Mouse (Mus musculus): ENCODE data around the gene Peak1. TPM values are rescaled to one million over a fixed set of nuclear protein-coding genes. Genes with fewer than 3 reads are reported as not detected.
A peak's percentile ranks its signal among the peaks of the same experiment; 100 is the strongest.

Gene Peak1
- polyA plus RNA-seq, 1 experiment from 2014 or later = 2.3 TPM

GRCm38 (mm10) chr9:56304526-56304925 is 113.3 kb downstream of the Peak1 start:
- H3K4me1 ChIP-seq (replicated peaks) = no peaks in the 10 kb centered on the region
- no peak overlapping the region for H3K4me3 ChIP-seq (replicated peaks)
- H3K27me3 ChIP-seq = no peaks in the 10 kb centered on the region
- H3K4me2 ChIP-seq = no peak overlapping the region
- no peak overlapping the region for H3K9ac ChIP-seq
- WGBS (ENCODE audit: insufficient replicate concordance) = 73% methylated on average over 2 of the region's 2 CpGs
- H3K27ac ChIP-seq = no peak overlapping the region
- H3K36me3 ChIP-seq = no peaks in the 10 kb centered on the region
- H3K9me3 ChIP-seq (replicated peaks) = no peaks in the 10 kb centered on the region
- no peak for ATAC-seq (ENCODE audit: low read depth)
- no peak for DNase-seq

- H3K4me1 ChIP-seq (replicated peaks) = no peaks in the 10 kb centered on the region
- H3K4me3 ChIP-seq (replicated peaks) = no peak overlapping the region
- no peak overlapping the region for H3K27ac ChIP-seq
- no peak overlapping the region for H3K9ac ChIP-seq
- WGBS (ENCODE audit: insufficient replicate concordance) = 34% methylated on average over 3 of the region's 3 CpGs
- no peaks in the 10 kb centered on the region for H3K27me3 ChIP-seq
- H3K9me3 ChIP-seq (replicated peaks) = no peaks in the 10 kb centered on the region
- ATAC-seq (ENCODE audit: low read depth) (no peak), DNase-seq (no peak)
- no peaks in the 10 kb centered on the region for H3K36me3 ChIP-seq
- H3K4me2 ChIP-seq = no peak overlapping the region
These were observed 114.9 kb downstream of the Peak1 start for GRCm38 (mm10) chr9:56302921-56303465.

GRCm38 (mm10) chr9:56290019-56290418 is 127.8 kb downstream of the Peak1 start:
- H3K36me3 ChIP-seq = no peaks in the 10 kb centered on the region
- H3K27ac ChIP-seq = no peak overlapping the region
- no peaks in the 10 kb centered on the region for H3K27me3 ChIP-seq
- ATAC-seq (ENCODE audit: low read depth) (no peak), DNase-seq (no peak)
- 71% methylated on average over 2 of the region's 2 CpGs for WGBS (ENCODE audit: insufficient replicate concordance)
- H3K4me3 ChIP-seq (replicated peaks) = no peak overlapping the region
- H3K9ac ChIP-seq = no peak overlapping the region
- no peak overlapping the region for H3K4me2 ChIP-seq
- H3K9me3 ChIP-seq (replicated peaks) = no peaks in the 10 kb centered on the region
- no peaks in the 10 kb centered on the region for H3K4me1 ChIP-seq (replicated peaks)

GRCm38 (mm10) chr9:56282481-56282880 is 135.4 kb downstream of the Peak1 start:
- WGBS (ENCODE audit: insufficient replicate concordance) = 78% methylated on average over 5 of the region's 5 CpGs
- H3K4me3 ChIP-seq (replicated peaks) = no peak overlapping the region
- ATAC-seq (ENCODE audit: low read depth) = no peak
- H3K9ac ChIP-seq = no peak overlapping the region
- no peaks in the 10 kb centered on the region for H3K27me3 ChIP-seq
- no peaks in the 10 kb centered on the region for H3K36me3 ChIP-seq
- no peaks in the 10 kb centered on the region for H3K4me1 ChIP-seq (replicated peaks)
- no peak for DNase-seq
- H3K27ac ChIP-seq = no peak overlapping the region
- no peaks in the 10 kb centered on the region for H3K9me3 ChIP-seq (replicated peaks)
- no peak overlapping the region for H3K4me2 ChIP-seq

GRCm38 (mm10) chr9:56273576-56273975 is 144.3 kb downstream of the Peak1 start:
- no peaks in the 10 kb centered on the region for H3K27me3 ChIP-seq
- no peak overlapping the region for H3K27ac ChIP-seq
- H3K4me2 ChIP-seq = no peak overlapping the region
- H3K4me3 ChIP-seq (replicated peaks) = no peak overlapping the region
- no peak for ATAC-seq (ENCODE audit: low read depth)
- DNase-seq = no peak
- no peaks in the 10 kb centered on the region for H3K9me3 ChIP-seq (replicated peaks)
- WGBS (ENCODE audit: insufficient replicate concordance) = 64% methylated on average over 3 of the region's 3 CpGs
- no peaks in the 10 kb centered on the region for H3K36me3 ChIP-seq
- H3K4me1 ChIP-seq (replicated peaks) = peaks cover 5% of the 10 kb centered on the region; the same call in 1 of the 2 replicates
- no peak overlapping the region for H3K9ac ChIP-seq

- H3K27ac ChIP-seq = no peak overlapping the region
- no peak overlapping the region for H3K4me2 ChIP-seq
- no peak for DNase-seq
These were observed 145.6 kb downstream of the Peak1 start for GRCm38 (mm10) chr9:56272247-56272598.

GRCm38 (mm10) chr9:56271326-56272246 is 146.3 kb downstream of the Peak1 start:
- Histone ChIP-seq H3K4me3 (replicated peaks) (no peak overlapping the region), H3K9ac (no peak overlapping the region), H3K4me2 (no peak overlapping the region), H3K27ac (no peak overlapping the region), H3K27me3 (no peaks in the 10 kb centered on the region), H3K36me3 (no peaks in the 10 kb centered on the region), H3K9me3 (replicated peaks) (no peaks in the 10 kb centered on the region), H3K4me1 (replicated peaks) (peaks cover 5% of the 10 kb centered on the region; the same call in 1 of the 2 replicates)
- WGBS (ENCODE audit: insufficient replicate concordance) = 71% methylated on average over 21 of the region's 21 CpGs
- ATAC-seq (ENCODE audit: low read depth) (no peak), DNase-seq (no peak)

More at GRCm38 (mm10) chr9:56272247-56272598, 145.6 kb downstream of the Peak1 start:
- Histone ChIP-seq H3K9me3 (replicated peaks) (no peaks in the 10 kb centered on the region), H3K4me3 (replicated peaks) (no peak overlapping the region), H3K27me3 (no peaks in the 10 kb centered on the region), H3K36me3 (no peaks in the 10 kb centered on the region), H3K9ac (no peak overlapping the region), H3K4me1 (replicated peaks) (peaks cover 5% of the 10 kb centered on the region; the same call in 1 of the 2 replicates)
- WGBS (ENCODE audit: insufficient replicate concordance) = 17% methylated on average over 2 of the region's 2 CpGs
- no peak for ATAC-seq (ENCODE audit: low read depth)

GRCm38 (mm10) chr9:56269101-56269500 is 148.8 kb downstream of the Peak1 start:
- Histone ChIP-seq H3K27ac (no peak overlapping the region), H3K4me1 (replicated peaks) (peaks cover 12% of the 10 kb centered on the region; the same call in 1 of the 2 replicates), H3K4me2 (no peak overlapping the region), H3K4me3 (replicated peaks) (no peak overlapping the region), H3K9me3 (replicated peaks) (no peaks in the 10 kb centered on the region), H3K36me3 (no peaks in the 10 kb centered on the region), H3K27me3 (no peaks in the 10 kb centered on the region), H3K9ac (no peak overlapping the region)
- 65% methylated on average over 3 of the region's 3 CpGs for WGBS (ENCODE audit: insufficient replicate concordance)
- DNase-seq = no peak
- ATAC-seq (ENCODE audit: low read depth) = no peak

GRCm38 (mm10) chr9:56266200-56266815 is 151.6 kb downstream of the Peak1 start:
- DNase-seq (no peak), ATAC-seq (ENCODE audit: low read depth) (no peak)
- Histone ChIP-seq H3K9me3 (replicated peaks) (no peaks in the 10 kb centered on the region), H3K36me3 (no peaks in the 10 kb centered on the region), H3K9ac (no peak overlapping the region), H3K27me3 (no peaks in the 10 kb centered on the region), H3K4me1 (replicated peaks) (peaks cover 17% of the 10 kb centered on the region), H3K27ac (no peak overlapping the region; the same call in 1 of the 2 replicates), H3K4me2 (no peak overlapping the region), H3K4me3 (replicated peaks) (no peak overlapping the region)
- WGBS (ENCODE audit: insufficient replicate concordance) = 46% methylated on average over 7 of the region's 7 CpGs

- WGBS (ENCODE audit: insufficient replicate concordance) = 36% methylated on average over 5 of the region's 5 CpGs
These were observed 152.2 kb downstream of the Peak1 start for GRCm38 (mm10) chr9:56265460-56266199.

GRCm38 (mm10) chr9:56265022-56265360 is 152.9 kb downstream of the Peak1 start:
- H3K4me2 ChIP-seq = no peak overlapping the region
- 32% methylated on average over 8 of the region's 8 CpGs for WGBS (ENCODE audit: insufficient replicate concordance)
- H3K27ac ChIP-seq = peak overlapping the region; percentile 18; the same call in 1 of the 2 replicates
- no peak overlapping the region for H3K4me3 ChIP-seq (replicated peaks)
- no peak overlapping the region for H3K9ac ChIP-seq
- DNase-seq (no peak), ATAC-seq (ENCODE audit: low read depth) (no peak)
- H3K27me3 ChIP-seq = no peaks in the 10 kb centered on the region
- peaks cover 6% of the 10 kb centered on the region for H3K9me3 ChIP-seq (replicated peaks)
- peaks cover 3% of the 10 kb centered on the region; the same call in 1 of the 2 replicates for H3K36me3 ChIP-seq
- peaks cover 17% of the 10 kb centered on the region for H3K4me1 ChIP-seq (replicated peaks)

More at GRCm38 (mm10) chr9:56265460-56266199, 152.2 kb downstream of the Peak1 start:
- Histone ChIP-seq H3K36me3 (no peaks in the 10 kb centered on the region), H3K27me3 (no peaks in the 10 kb centered on the region), H3K9ac (no peak overlapping the region), H3K4me3 (replicated peaks) (no peak overlapping the region), H3K4me1 (replicated peaks) (peaks cover 17% of the 10 kb centered on the region), H3K4me2 (no peak overlapping the region), H3K27ac (no peak overlapping the region; the same call in 1 of the 2 replicates), H3K9me3 (replicated peaks) (peaks cover under 1% of the 10 kb centered on the region; the same call in 1 of the 2 replicates)
- ATAC-seq (ENCODE audit: low read depth) = no peak
- DNase-seq = no peak
